Mouse (Mus musculus) frontal cortex, postnatal 10 days (tissue): ENCODE measurements around the gene Afap1l2.

Experiments used
- DNase-seq, 2 experiments: peaks; one replicate each; pipeline ENCODE4 v3.0.0; 2022; ENCODE audit warnings: low spot score in 2 of 2, mixed read lengths in 1 of 2

Afap1l2 gene

GRCm38 (mm10) chr19:56887879-56888278 is 120.1 kb downstream of the Afap1l2 start:
- DNase-seq, result no peak

- DNase-seq, result no peak
These were observed 130.7 kb downstream of the Afap1l2 start for GRCm38 (mm10) chr19:56877364-56877763.

DNA sequence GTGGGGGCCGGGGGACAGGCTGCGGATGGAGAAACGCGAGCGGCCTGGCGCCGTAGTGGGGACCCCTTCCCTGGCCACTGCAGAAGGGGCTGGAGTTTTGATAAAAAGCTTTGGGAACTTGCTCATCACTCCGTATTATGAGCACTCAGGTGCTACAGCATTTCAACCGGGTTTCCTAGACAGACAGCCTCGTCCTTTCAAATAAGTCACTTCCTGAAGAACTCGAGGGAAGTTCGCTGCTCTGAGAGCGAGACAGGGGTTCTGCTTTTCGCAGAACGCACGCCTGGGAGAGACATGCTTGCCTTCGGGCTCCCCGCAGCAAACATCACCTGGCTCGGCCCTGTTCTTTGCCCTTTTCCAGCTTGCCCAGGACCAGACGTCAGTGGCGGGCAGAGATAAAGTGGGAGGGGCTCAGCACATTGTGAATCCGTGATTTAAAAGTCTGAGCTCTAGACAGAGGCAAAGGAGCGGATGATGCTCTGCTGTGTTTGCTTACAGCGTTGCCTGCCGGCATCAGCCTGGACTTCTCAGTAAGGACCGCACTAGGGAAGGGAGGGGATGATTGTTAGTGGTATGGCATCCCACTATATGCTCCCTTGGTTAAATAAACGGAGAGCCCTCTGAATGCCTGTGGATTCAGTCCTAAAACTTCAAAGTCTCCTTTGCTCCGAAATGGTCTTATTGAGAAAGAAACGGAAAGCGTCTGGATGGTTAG is 133.3 kb downstream of the Afap1l2 start:
- no peak for DNase-seq

DNA sequence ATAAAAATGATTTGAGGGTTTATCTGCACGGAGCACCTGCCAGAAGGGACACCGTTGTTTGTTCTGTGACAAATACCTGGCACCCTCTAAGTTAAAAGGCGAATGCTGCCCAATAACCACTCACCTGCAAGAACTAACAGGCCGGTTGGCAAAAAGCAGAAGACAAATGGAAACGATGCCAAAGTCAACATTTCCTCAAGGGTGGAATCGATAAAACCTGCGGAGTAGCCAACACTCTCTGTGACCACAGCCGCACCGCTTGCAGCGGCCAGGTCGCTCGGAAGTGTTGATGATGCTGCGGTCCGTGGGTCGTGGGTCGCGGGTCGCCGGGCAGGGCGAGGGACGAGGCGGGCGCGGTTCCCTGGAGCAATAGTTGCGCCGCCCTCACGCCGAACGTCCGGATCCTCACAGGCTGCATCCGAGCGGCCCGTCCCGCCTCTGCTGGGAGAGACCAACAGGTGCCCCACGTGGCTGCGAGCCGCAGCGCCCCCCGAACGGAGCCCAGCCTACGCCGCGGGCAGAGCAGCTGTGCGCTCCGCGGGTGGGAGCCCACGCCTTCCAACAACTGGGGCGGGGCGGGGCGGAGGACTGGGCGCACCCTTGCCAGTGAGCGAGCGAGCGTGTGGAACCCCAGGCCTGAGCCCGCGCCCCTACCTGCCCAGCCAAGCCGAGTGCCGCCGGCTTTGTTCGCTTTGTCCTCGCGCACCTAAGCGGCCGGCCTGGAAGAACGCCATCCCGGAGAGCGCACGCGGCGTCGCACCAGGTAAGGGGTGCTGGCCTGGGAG is 134.0 kb downstream of the Afap1l2 start, which contains the start of gene Vwa2:
Vwa2 (plus strand) TSS at position 434 of the 785 bp plus-strand sequence.
- DNase-seq, result no peak

- DNase-seq, result no peak
These were observed 140.3 kb downstream of the Afap1l2 start for GRCm38 (mm10) chr19:56867701-56868100.
